Mouse (Mus musculus) forebrain, embryonic 12.5 days (tissue): ENCODE results near the gene Cfap126. TPM values are rescaled to one million over a fixed set of nuclear protein-coding genes. Genes with fewer than 3 reads are reported as not detected.
"Not testable (repeated sequence)": the region's sequence is repeated elsewhere in the genome, so short reads cannot be mapped to it uniquely, and the experiment has no call there.

ENCODE experiments used
- ATAC-seq: fragments of 200-750 bp; cut with Nextera tagmentation; 2 replicates; pipeline ENCODE4 v1.8.0; 2017; ENCODE audit warnings: moderate TSS enrichment; ENCODE audit not compliant: low FRiP score
- H3K27ac ChIP-seq: fragments of 300-500 bp; sonication (generic); 2 replicates; pipeline ENCODE4 v1.5.1; 2016; ENCODE audit warnings: mild to moderate bottlenecking
- H3K27me3 ChIP-seq: fragments of 300-500 bp; sonication (generic); 2 replicates; pipeline ENCODE4 v1.6.1; 2016; ENCODE audit warnings: mild to moderate bottlenecking
- H3K36me3 ChIP-seq: fragments of 300-500 bp; sonication (generic); replicated peaks from 2 replicates; pipeline ENCODE4 v1.6.1; 2016; ENCODE audit warnings: mild to moderate bottlenecking
- H3K4me1 ChIP-seq: fragments of 300-500 bp; sonication (generic); 2 replicates; pipeline ENCODE4 v1.6.1; 2016
- H3K4me2 ChIP-seq: fragments of 300-500 bp; sonication (generic); 2 replicates; pipeline ENCODE4 v1.6.1; 2016; ENCODE audit warnings: mild to moderate bottlenecking, moderate library complexity
- H3K4me3 ChIP-seq: fragments of 300-500 bp; sonication (generic); replicated peaks from 2 replicates; pipeline ENCODE4 v1.5.1; 2016; ENCODE audit warnings: mild to moderate bottlenecking
- H3K9ac ChIP-seq: fragments of 300-500 bp; sonication (generic); 2 replicates; pipeline ENCODE4 v1.6.1; 2016; ENCODE audit warnings: mild to moderate bottlenecking
- H3K9me3 ChIP-seq: fragments of 300-500 bp; sonication (generic); 2 replicates; pipeline ENCODE4 v1.6.1; 2016
- WGBS: fragments of 180-500 bp; shearing (Covaris S2); methylation state at CpG from one replicate; pipeline ENCODE4 v1.1.7; 2016; 5-methylcytosine and 5-hydroxymethylcytosine counted together
- polyA plus RNA-seq: library from polyadenylated mRNA; unstranded; fragments of >200 nt; fragmentation: Nextera tagmentation; extraction: Ambion mirVana; gene quantifications from 2 replicates; pipeline ENCODE4 v1.2.1, GENCODE M21; 2016

Gene Cfap126
- polyA plus RNA-seq, 1 experiment from 2014 or later, result 5.2 TPM

GRCm38 (mm10) chr1:171116280-171116679, 2.6 kb downstream of the Cfap126 start:
- H3K9ac ChIP-seq, result no peak overlapping the region
- 0 out of 2 replicates have a peak, but pooled peaks cover 2% of the 10 kb centered on the region for H3K27me3 ChIP-seq
- no peaks in the 10 kb centered on the region for H3K36me3 ChIP-seq
- no peak overlapping the region for H3K4me3 ChIP-seq
- ATAC-seq, result no peak
- H3K9me3 ChIP-seq, result no peaks in the 10 kb centered on the region
- H3K27ac ChIP-seq, result no peak overlapping the region
- H3K4me1 ChIP-seq, result peaks cover 11% of the 10 kb centered on the region
- 79% methylated on average over 4 of the region's 4 CpGs for WGBS
- no peak overlapping the region for H3K4me2 ChIP-seq

- no peak overlapping the region for H3K4me2 ChIP-seq
- H3K9ac ChIP-seq, result no peak overlapping the region
- no peak overlapping the region for H3K4me3 ChIP-seq
- H3K9me3 ChIP-seq, result no peaks in the 10 kb centered on the region
- no peak overlapping the region for H3K27ac ChIP-seq
- no peaks in the 10 kb centered on the region for H3K36me3 ChIP-seq
- ATAC-seq, result peak; percentile 51; the same call in 1 of the 2 replicates
- H3K27me3 ChIP-seq, result 0 out of 2 replicates have a peak, but pooled peaks cover 2% of the 10 kb centered on the region
- 14% methylated on average over 4 of the region's 4 CpGs for WGBS
- peaks cover 6% of the 10 kb centered on the region for H3K4me1 ChIP-seq
These were observed 4.6 kb downstream of the Cfap126 start for GRCm38 (mm10) chr1:171118269-171118684.

GRCm38 (mm10) chr1:171118996-171119395, 5.3 kb downstream of the Cfap126 start:
- ATAC-seq, result no peak

GRCm38 (mm10) chr1:171119405-171119804, 5.7 kb downstream of the Cfap126 start:
- Histone ChIP-seq H3K4me2 (no peak overlapping the region), H3K27me3 (0 out of 2 replicates have a peak, but pooled peaks cover 2% of the 10 kb centered on the region), H3K9me3 (no peaks in the 10 kb centered on the region), H3K4me3 (no peak overlapping the region), H3K9ac (no peak overlapping the region; the same call in 1 of the 2 replicates), H3K27ac (no peak overlapping the region), H3K36me3 (no peaks in the 10 kb centered on the region), H3K4me1 (no peaks in the 10 kb centered on the region)
- WGBS, result 86% methylated on average over 14 of the region's 14 CpGs
- ATAC-seq, result no peak

More at GRCm38 (mm10) chr1:171118996-171119395, 5.3 kb downstream of the Cfap126 start:
- Histone ChIP-seq H3K27me3 (0 out of 2 replicates have a peak, but pooled peaks cover 2% of the 10 kb centered on the region), H3K9ac (no peak overlapping the region), H3K36me3 (no peaks in the 10 kb centered on the region), H3K4me3 (no peak overlapping the region), H3K4me2 (no peak overlapping the region), H3K4me1 (no peaks in the 10 kb centered on the region), H3K27ac (no peak overlapping the region), H3K9me3 (no peaks in the 10 kb centered on the region)
- 88% methylated on average over 5 of the region's 5 CpGs for WGBS

- Histone ChIP-seq H3K4me1 (no peaks in the 10 kb centered on the region), H3K27ac (no peak overlapping the region), H3K4me2 (no peak overlapping the region), H3K9me3 (no peaks in the 10 kb centered on the region), H3K9ac (no peak overlapping the region), H3K27me3 (0 out of 2 replicates have a peak, but pooled peaks cover 2% of the 10 kb centered on the region), H3K4me3 (no peak overlapping the region), H3K36me3 (no peaks in the 10 kb centered on the region)
- ATAC-seq, result no peak
- 65% methylated on average over 3 of the region's 3 CpGs for WGBS
These were observed 7.2 kb downstream of the Cfap126 start for GRCm38 (mm10) chr1:171120893-171121292.

- ATAC-seq, result no peak
- H3K9ac ChIP-seq, result no peak overlapping the region
- H3K4me3 ChIP-seq, result no peak overlapping the region
- H3K27me3 ChIP-seq, result no peaks in the 10 kb centered on the region
- WGBS, result 52% methylated on average over 5 of the region's 5 CpGs
- no peaks in the 10 kb centered on the region for H3K4me1 ChIP-seq
- no peak overlapping the region for H3K4me2 ChIP-seq
- no peaks in the 10 kb centered on the region for H3K9me3 ChIP-seq
- H3K36me3 ChIP-seq, result peaks cover 4% of the 10 kb centered on the region; the same call in 1 of the 2 replicates
- no peak overlapping the region for H3K27ac ChIP-seq
These were observed 8.1 kb downstream of the Cfap126 start for GRCm38 (mm10) chr1:171121839-171122238.

GRCm38 (mm10) chr1:171122932-171123331, 9.2 kb downstream of the Cfap126 start:
- H3K9ac ChIP-seq, result no peak overlapping the region
- H3K27me3 ChIP-seq, result no peaks in the 10 kb centered on the region
- WGBS, result 41% methylated on average over 7 of the region's 7 CpGs
- no peak for ATAC-seq
- H3K9me3 ChIP-seq, result no peaks in the 10 kb centered on the region
- H3K27ac ChIP-seq, result no peak overlapping the region
- H3K4me1 ChIP-seq, result no peaks in the 10 kb centered on the region
- peaks cover 11% of the 10 kb centered on the region; the same call in 1 of the 2 replicates for H3K36me3 ChIP-seq
- H3K4me2 ChIP-seq, result no peak overlapping the region
- no peak overlapping the region for H3K4me3 ChIP-seq

GRCm38 (mm10) chr1:171124398-171124797, 10.7 kb downstream of the Cfap126 start:
- no peaks in the 10 kb centered on the region for H3K9me3 ChIP-seq

GRCm38 (mm10) chr1:171129251-171129650, 15.5 kb downstream of the Cfap126 start:
- Histone ChIP-seq H3K27me3 (no peaks in the 10 kb centered on the region), H3K9ac (no peak overlapping the region), H3K4me1 (no peaks in the 10 kb centered on the region), H3K9me3 (no peaks in the 10 kb centered on the region), H3K4me2 (no peak overlapping the region), H3K4me3 (no peak overlapping the region), H3K27ac (no peak overlapping the region), H3K36me3 (peaks cover 64% of the 10 kb centered on the region)
- WGBS, result 53% methylated on average over 7 of the region's 7 CpGs
- no peak for ATAC-seq

More at GRCm38 (mm10) chr1:171124398-171124797, 10.7 kb downstream of the Cfap126 start:
- Histone ChIP-seq H3K27me3 (no peaks in the 10 kb centered on the region), H3K4me3 (no peak overlapping the region), H3K36me3 (peaks cover 24% of the 10 kb centered on the region), H3K9ac (no peak overlapping the region), H3K4me2 (no peak overlapping the region), H3K27ac (no peak overlapping the region), H3K4me1 (no peaks in the 10 kb centered on the region)
- ATAC-seq, result no peak
- WGBS, result 89% methylated on average over 5 of the region's 5 CpGs

- Histone ChIP-seq H3K27ac (no peak overlapping the region), H3K36me3 (peaks cover 82% of the 10 kb centered on the region), H3K4me2 (no peak overlapping the region), H3K27me3 (no peaks in the 10 kb centered on the region), H3K9ac (no peak overlapping the region), H3K9me3 (no peaks in the 10 kb centered on the region), H3K4me1 (no peaks in the 10 kb centered on the region), H3K4me3 (no peak overlapping the region)
- 87% methylated on average over 1 of the region's 1 CpGs for WGBS
- no peak for ATAC-seq
These were observed 17.3 kb downstream of the Cfap126 start for GRCm38 (mm10) chr1:171130971-171131370.

- Histone ChIP-seq H3K4me1 (no peaks in the 10 kb centered on the region), H3K9me3 (no peaks in the 10 kb centered on the region), H3K27ac (no peak overlapping the region), H3K4me2 (no peak overlapping the region), H3K4me3 (no peak overlapping the region), H3K9ac (no peak overlapping the region), H3K27me3 (no peaks in the 10 kb centered on the region), H3K36me3 (peaks cover 72% of the 10 kb centered on the region)
- no peak for ATAC-seq
- WGBS, result 100% methylated on average over 2 of the region's 2 CpGs
These were observed 21.9 kb downstream of the Cfap126 start for GRCm38 (mm10) chr1:171135600-171135999.

- not testable (repeated sequence) for H3K27me3 ChIP-seq, H3K27ac ChIP-seq, H3K4me1 ChIP-seq, ATAC-seq, H3K9ac ChIP-seq, H3K9me3 ChIP-seq, H3K4me3 ChIP-seq, H3K4me2 ChIP-seq
- 95% methylated on average over 8 of the region's 8 CpGs for WGBS
- H3K36me3 ChIP-seq, result peaks cover 76% of the 10 kb centered on the region
These were observed 23.9 kb downstream of the Cfap126 start for GRCm38 (mm10) chr1:171137486-171138155.

GRCm38 (mm10) chr1:171142981-171143380, 29.3 kb downstream of the Cfap126 start:
- peaks cover 53% of the 10 kb centered on the region for H3K36me3 ChIP-seq
- H3K27ac ChIP-seq, result not testable (repeated sequence)

More at GRCm38 (mm10) chr1:171142981-171143380, 29.3 kb downstream of the Cfap126 start:
- not testable (repeated sequence) for H3K4me3 ChIP-seq, H3K4me1 ChIP-seq, H3K4me2 ChIP-seq, H3K9me3 ChIP-seq, H3K27me3 ChIP-seq, ATAC-seq, H3K9ac ChIP-seq
- WGBS, result 81% methylated on average over 11 of the region's 11 CpGs
